Mouse (Mus musculus) spleen, adult 2 months (tissue): ENCODE measurements at regions not wholly inside any gene's neighbourhood (a gene's known extent, or its start where the extent isn't known, plus 50 kb on each side); places are given as distances from the start of the nearest gene placed in this dataset.

Source experiments
- DNase-seq, 2 experiments: peaks; one replicate each; pipeline versions ENCODE4 v3.0.0 to v3.0.0-alpha.2; 2012 to 2021; ENCODE audit warnings: low spot score in 2 of 2, low read depth in 1 of 2
- H3K27ac ChIP-seq: fragments of 200-500 bp; 2 replicates; pipeline ENCODE4 v1.5.1; 2012; ENCODE audit warnings: low read length, inconsistent platforms; ENCODE audit not compliant: insufficient read depth
- H3K27me3 ChIP-seq: fragments of 200-500 bp; 2 replicates; pipeline ENCODE4 v1.6.1; 2012; ENCODE audit warnings: mild to moderate bottlenecking, moderate library complexity, low read length, inconsistent platforms; ENCODE audit not compliant: control insufficient read depth, insufficient read depth
- H3K36me3 ChIP-seq: fragments of 200-500 bp; 2 replicates; pipeline ENCODE4 v1.6.1; 2012; ENCODE audit warnings: mild to moderate bottlenecking, low read length, inconsistent platforms; ENCODE audit not compliant: control insufficient read depth, insufficient read depth
- H3K4me1 ChIP-seq: fragments of 200-500 bp; 2 replicates; pipeline ENCODE4 v1.6.1; 2011; ENCODE audit warnings: inconsistent platforms; ENCODE audit not compliant: control insufficient read depth, insufficient read depth, insufficient read length
- H3K4me3 ChIP-seq: fragments of 200-500 bp; 2 replicates; pipeline ENCODE4 v1.5.1; 2011; ENCODE audit warnings: mild to moderate bottlenecking, inconsistent platforms; ENCODE audit not compliant: insufficient read depth, insufficient read length; ENCODE audit errors: extremely low read depth
- CTCF ChIP-seq: fragments of 200-500 bp; IDR thresholded peaks from 2 replicates; pipeline ENCODE4 v1.5.1; 2011; ENCODE audit warnings: mild to moderate bottlenecking, inconsistent platforms; ENCODE audit not compliant: insufficient read depth, insufficient read length, insufficient replicate concordance; ENCODE audit errors: extremely low read depth
- POLR2A ChIP-seq: fragments of 200-500 bp; IDR thresholded peaks from 2 replicates; pipeline ENCODE4 v1.6.1; 2011; ENCODE audit warnings: low read depth, low read length, inconsistent platforms
- WGBS: fragments of 180-500 bp; shearing (Covaris S2); methylation state at CpG from one replicate; pipeline ENCODE4 v1.1.7; 2018; 5-methylcytosine and 5-hydroxymethylcytosine counted together

GRCm38 (mm10) chr2:50368351-50368750 lies 71.8 kb upstream of the Mmadhc start:
- WGBS: 87% methylated on average over 6 of the region's 6 CpGs
- Histone ChIP-seq H3K27me3 (no peaks in the 10 kb centered on the region; the same call in 1 of the 2 replicates), H3K4me1 (no peaks in the 10 kb centered on the region), H3K4me3 (no peak overlapping the region), H3K36me3 (no peaks in the 10 kb centered on the region), H3K27ac (no peak overlapping the region)
- no peak for DNase-seq
- TF ChIP-seq CTCF (no peak), POLR2A (no peak)

GRCm38 (mm10) chr2:50365221-50365620 lies 68.6 kb upstream of the Mmadhc start:
- 92% methylated on average over 6 of the region's 6 CpGs for WGBS
- no peaks in the 10 kb centered on the region for H3K4me1 ChIP-seq
- TF ChIP-seq POLR2A: no peak
- no peak for TF ChIP-seq CTCF
- no peak for DNase-seq
- no peak overlapping the region for H3K27ac ChIP-seq
- no peak overlapping the region for H3K4me3 ChIP-seq
- no peaks in the 10 kb centered on the region; the same call in 1 of the 2 replicates for H3K27me3 ChIP-seq
- no peaks in the 10 kb centered on the region for H3K36me3 ChIP-seq

GRCm38 (mm10) chr2:50356089-50356488 lies 59.5 kb upstream of the Mmadhc start:
- no peaks in the 10 kb centered on the region for H3K27me3 ChIP-seq
- H3K4me1 ChIP-seq: no peaks in the 10 kb centered on the region
- H3K36me3 ChIP-seq: no peaks in the 10 kb centered on the region
- 83% methylated on average over 2 of the region's 2 CpGs for WGBS
- H3K27ac ChIP-seq: no peak overlapping the region
- no peak overlapping the region for H3K4me3 ChIP-seq
- TF ChIP-seq CTCF (no peak), POLR2A (no peak)
- DNase-seq: no peak

- Histone ChIP-seq H3K27ac (no peak overlapping the region), H3K4me3 (no peak overlapping the region), H3K4me1 (no peaks in the 10 kb centered on the region), H3K36me3 (no peaks in the 10 kb centered on the region), H3K27me3 (no peaks in the 10 kb centered on the region)
- TF ChIP-seq POLR2A (no peak), CTCF (no peak)
- WGBS: 93% methylated on average over 10 of the region's 10 CpGs
- DNase-seq: no peak
Measured at GRCm38 (mm10) chr2:50347486-50348265, 51.1 kb upstream of the Mmadhc start.
